Mouse (Mus musculus) common myeloid progenitor, adult 5-6 weeks (primary cell): Measurements from ENCODE around the gene Whamm. TPM values are rescaled to one million over a fixed set of nuclear protein-coding genes. Genes with fewer than 3 reads are reported as not detected.

Source experiments
- ATAC-seq: replicated peaks from 2 replicates; pipeline ENCODE4 v1.8.0; 2016; ENCODE audit warnings: low read depth, mild to moderate bottlenecking, moderate TSS enrichment, inconsistent platforms; ENCODE audit not compliant: poor library complexity, severe bottlenecking
- total RNA-seq: library from RNA; stranded (forward); fragments of 200-1000, 187-1606 nt; gene quantifications from 2 replicates; pipeline ENCODE4 v1.2.3, GENCODE M21; 2017

The Whamm gene
- 16.9 and 23.2 TPM in 2 replicates for total RNA-seq

- ATAC-seq = peak; percentile 97
Observed at GRCm38 (mm10) chr7:81571108-81571940, at the start of gene Whamm. Whamm (plus strand) TSS chr7:81571266.

DNA sequence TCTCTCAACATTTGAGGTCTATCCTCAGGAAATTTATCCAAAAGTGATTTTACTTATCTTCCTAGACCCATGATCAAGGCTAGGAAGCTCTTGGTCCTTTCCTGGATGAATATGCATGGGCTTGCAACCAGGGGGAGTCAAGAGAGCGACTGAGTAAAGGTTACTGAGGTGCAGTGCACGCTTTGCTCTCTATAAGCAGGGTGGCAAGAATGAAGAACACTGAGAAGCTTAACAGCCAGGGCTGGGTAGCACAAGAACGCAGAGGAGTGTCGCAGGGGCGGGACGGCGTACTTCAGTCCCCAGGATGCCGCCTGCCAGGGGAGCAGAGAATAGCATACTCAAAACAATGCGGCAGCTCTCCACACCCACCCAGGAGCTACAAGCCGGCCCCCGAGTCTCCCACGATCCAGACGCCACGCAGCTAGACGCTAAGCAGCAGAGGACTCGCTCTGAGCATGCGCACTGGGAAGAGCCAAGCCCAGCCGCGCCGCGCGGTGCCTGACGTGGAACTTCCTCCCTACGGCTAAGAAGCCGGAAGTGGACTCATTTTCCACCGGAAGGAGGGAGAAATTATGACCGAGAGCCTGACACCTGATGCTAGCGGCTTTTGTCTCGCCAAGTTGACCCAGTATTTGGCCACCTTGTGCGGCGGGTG is 47.9 kb upstream of the Whamm start:
- peak; percentile 99 for ATAC-seq

DNA sequence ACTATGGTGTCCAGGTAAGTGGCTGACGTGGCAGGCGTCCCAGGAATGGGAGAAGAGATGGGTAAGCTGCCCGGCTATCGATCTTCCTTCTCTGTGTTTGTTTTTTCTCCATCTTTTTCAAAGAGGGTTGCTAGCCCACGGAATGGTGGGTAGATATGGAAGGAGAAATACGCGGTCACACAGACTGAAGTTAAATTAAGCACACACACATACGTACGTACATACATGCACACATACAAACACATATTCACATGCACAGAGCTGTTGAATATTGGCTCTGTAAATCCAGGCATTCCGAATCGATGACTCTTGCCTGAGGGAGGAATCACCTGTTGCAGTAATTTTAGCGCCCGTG is 47.4 kb upstream of the Whamm start:
- peak; percentile 16; the same call in 1 of the 2 replicates for ATAC-seq

DNA sequence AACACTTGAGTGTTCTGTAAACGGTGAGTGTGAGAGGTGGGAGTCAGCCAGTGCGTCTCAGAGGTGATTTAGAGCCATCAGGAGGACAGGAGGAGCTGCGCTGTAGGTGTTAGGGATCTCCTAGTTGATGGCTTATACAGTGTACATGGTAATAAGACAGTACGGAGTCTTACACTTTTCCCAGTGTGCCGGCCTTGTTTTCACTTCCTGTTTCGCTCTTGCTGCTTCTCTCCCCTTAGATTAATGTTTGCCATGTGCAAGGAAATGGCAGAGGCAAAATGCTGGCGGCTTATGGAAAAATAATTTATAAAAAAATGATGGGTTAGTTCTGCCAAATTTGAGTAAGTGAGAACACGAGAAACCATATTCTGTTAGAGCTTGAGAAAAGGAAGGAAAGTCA is 42.1 kb upstream of the Whamm start:
- no peak for ATAC-seq

DNA sequence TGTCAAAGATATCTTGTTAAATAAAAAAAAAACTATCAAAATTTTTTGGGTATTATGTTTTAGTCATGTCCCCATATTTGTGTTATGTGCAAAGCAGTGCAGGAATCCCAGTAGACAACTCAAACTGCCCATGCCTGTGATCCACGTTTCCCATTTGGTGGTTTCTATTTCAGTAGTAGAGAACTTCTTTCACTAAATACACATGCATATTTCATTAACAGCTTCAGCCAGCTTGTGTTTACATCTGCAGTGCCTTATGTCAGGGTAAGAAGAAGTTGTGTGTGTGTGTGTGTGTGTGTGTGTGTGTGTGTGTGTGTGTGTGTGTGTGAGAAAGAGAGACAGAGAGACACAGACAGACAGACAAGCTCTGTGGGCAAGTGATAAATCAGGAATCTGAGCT is 39.6 kb upstream of the Whamm start:
- no peak for ATAC-seq

- no peak for ATAC-seq
Observed at GRCm38 (mm10) chr7:81536478-81536877, 34.6 kb upstream of the Whamm start.

GRCm38 (mm10) chr7:81538070-81538675 is 32.9 kb upstream of the Whamm start:
- no peak for ATAC-seq

- ATAC-seq = no peak
Observed at GRCm38 (mm10) chr7:81539565-81539964, 31.5 kb upstream of the Whamm start.

- no peak for ATAC-seq
Observed at GRCm38 (mm10) chr7:81540999-81541398, 30.1 kb upstream of the Whamm start.

DNA sequence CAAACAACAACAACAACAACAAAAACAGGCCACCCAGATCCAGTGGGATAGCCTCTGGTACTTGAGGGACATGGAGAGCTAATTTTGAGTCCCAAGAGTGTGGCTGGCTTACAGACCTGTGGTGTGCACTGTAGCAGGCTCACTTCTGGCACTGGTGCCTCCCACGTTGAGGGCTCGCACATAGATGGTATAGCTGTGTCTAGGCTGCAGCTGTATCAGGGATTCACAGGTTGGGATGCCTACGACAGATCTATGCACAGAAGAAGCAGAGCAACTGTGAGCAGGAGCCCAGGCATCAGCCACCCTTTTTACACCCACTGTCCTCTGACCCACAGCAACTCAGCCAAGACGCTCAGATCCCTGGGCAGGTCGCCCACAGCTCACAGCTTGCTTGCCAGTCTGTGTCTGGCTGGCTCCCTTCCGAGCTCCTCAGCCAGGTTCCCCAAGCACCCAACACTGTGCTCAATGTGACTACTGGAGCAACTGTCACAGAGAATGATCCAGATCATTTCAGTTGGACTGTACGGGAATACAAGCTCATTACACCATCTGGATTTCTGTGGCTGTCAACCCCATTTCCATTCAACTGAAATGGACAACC is 29.0 kb upstream of the Whamm start:
- ATAC-seq = no peak

DNA sequence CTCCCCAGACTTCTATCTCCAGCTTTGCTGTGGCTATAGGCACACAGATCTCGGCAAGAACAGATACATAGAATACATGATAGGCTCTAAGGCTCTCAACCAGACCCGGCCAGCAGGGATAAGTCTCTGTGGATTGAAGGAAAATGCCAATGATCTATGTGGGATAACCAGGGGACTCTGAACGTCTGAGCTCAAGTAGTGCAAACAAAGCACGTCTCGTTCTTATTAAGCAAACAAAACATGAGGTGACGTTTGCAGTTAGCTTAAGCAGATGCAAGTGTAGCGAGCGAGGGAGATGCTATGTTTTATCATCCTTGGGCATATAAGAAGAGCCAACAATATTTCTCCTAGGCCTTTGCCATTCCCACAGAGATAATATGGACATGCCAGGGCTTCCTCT is 28.1 kb upstream of the Whamm start:
- ATAC-seq = no peak

DNA sequence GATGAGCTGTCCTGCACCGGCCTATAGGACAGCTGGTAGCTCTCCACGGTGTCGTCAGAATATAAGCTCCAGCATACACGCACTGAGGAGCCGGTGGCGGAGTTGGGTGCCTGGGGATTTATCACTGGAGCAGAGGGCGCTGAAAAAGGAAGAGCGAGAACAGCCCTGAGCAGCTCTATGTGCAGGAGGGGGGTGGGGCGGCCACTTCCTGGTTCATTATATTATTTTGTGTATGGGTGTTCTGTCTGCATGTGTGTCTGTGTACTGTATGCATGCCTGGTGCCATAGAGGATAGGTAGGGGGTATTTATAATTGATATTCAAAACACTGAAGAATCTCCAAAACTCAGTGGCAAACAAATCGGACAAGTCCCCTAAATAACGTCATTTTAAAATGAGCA is 22.2 kb upstream of the Whamm start:
- ATAC-seq = no peak

DNA sequence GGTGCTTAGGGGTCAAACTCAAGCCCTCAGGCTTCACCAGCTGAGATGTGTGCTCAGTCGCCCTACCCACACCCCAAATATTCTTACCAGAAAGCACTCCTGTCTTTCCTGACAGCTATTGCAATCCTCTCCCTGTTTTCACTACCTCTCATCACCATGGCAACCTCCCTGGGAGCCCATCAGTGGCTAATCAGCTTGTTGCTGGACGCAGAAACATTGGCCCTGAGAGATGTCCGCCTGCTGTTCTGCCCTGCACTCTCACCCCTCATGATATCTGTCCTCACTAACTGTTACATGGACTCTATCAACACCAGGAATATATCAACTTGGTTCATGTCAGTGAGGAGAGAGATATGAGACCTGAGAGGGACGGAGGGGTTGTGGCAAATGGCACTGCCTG is 17.5 kb upstream of the Whamm start:
- no peak for ATAC-seq

DNA sequence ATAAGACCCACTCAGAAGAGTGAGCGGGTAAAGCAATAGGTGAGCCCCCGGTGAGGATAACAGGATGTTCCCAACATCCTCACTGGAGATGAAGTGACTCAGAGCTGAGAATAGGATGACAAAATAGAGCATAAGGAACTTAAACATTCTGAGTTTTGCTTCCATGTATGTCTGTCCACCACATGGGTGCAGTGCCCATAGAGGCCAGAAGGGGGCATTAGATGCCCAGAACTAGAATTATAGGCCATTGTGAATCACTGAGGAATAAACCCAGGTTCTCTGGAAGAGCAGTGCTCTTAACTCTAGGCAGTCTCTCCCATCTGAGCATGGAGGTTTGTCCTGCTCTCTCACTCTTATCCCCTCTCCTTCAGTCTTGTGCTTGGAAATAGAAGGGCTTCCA is 16.7 kb upstream of the Whamm start:
- peak; percentile 56; the same call in 1 of the 2 replicates for ATAC-seq

GRCm38 (mm10) chr7:81556839-81557238 is 14.2 kb upstream of the Whamm start:
- no peak for ATAC-seq

GRCm38 (mm10) chr7:81557252-81557984 is 13.6 kb upstream of the Whamm start:
- no peak for ATAC-seq

GRCm38 (mm10) chr7:81557985-81558360 is 13.1 kb upstream of the Whamm start:
- no peak for ATAC-seq

DNA sequence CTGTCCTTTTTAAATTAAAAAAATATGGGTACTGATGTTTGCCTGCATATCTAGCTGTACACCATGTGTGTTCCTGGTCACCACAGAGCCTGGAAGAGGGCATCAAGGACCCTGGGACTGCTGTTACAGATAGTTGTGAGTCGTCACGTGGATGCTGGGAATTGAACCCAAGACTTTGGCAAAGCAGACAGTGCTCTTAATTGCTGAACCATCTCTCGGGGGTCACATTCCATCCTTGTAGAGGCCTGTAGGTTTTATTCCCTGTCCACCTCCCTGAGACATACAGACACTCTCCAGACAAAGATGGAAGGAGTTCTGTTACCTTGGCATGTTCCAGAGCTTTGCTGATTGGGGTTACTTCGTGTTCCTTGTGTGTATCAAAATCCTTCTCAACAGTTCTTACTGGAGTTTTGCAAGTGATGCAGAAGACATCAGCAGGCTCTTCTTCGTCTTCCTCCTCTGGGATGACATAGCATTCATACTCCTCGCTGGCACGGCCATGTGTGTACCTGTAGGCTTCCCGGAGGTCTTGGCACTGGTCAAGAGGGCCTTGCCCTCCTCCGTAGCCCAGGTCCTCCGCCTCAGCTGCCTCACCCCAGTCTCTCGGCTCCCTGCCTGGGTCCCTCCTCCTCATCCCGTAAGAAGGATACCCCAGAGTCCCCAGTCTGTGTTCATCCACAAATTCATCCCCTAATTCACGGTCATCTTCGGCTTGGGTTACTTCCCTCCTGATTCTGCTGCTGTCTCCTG is 11.7 kb upstream of the Whamm start:
- no peak for ATAC-seq
